Mouse (Mus musculus) induced T-regulatory cell, adult 2 months (primary cell): ENCODE data around the gene Elfn2.
A peak's percentile ranks its signal among the peaks of the same experiment; 100 is the strongest.

Experiments
- DNase-seq: peaks from one replicate; pipeline ENCODE4 v3.0.0-alpha.2; 2012; ENCODE audit warnings: low read depth

Elfn2 gene

GRCm38 (mm10) chr15:78718290-78719250 is at the start of gene Elfn2:
Gene Elfn2, minus strand, starts transcription at chr15:78718771.
- no peak for DNase-seq

- no peak for DNase-seq
Measured at GRCm38 (mm10) chr15:78763704-78764103, 45.1 kb upstream of the Elfn2 start.

GRCm38 (mm10) chr15:78763210-78763609 is 44.6 kb upstream of the Elfn2 start:
- no peak for DNase-seq

DNA sequence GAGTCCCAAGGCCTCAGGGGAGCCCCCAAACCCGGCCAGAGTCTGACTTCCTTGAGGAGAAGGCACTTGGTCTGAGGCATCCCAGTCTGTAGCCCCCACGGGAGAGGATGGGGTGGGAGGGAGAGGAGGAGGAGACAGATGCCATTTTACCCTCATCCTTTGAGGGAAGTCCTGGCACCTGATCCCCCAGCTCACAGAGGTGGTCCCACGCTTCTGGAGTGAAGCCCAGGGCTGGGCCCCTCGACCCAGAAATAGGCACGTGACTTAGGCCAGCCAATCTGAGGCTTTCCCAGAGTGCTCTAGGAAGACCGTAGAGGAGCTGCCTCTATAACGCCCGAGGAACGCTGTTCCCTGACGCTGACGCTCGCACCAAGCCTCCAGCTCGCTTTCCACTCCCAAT is 42.5 kb upstream of the Elfn2 start:
- DNase-seq, result no peak

GRCm38 (mm10) chr15:78758132-78758531 is 39.6 kb upstream of the Elfn2 start:
- DNase-seq, result no peak

DNA sequence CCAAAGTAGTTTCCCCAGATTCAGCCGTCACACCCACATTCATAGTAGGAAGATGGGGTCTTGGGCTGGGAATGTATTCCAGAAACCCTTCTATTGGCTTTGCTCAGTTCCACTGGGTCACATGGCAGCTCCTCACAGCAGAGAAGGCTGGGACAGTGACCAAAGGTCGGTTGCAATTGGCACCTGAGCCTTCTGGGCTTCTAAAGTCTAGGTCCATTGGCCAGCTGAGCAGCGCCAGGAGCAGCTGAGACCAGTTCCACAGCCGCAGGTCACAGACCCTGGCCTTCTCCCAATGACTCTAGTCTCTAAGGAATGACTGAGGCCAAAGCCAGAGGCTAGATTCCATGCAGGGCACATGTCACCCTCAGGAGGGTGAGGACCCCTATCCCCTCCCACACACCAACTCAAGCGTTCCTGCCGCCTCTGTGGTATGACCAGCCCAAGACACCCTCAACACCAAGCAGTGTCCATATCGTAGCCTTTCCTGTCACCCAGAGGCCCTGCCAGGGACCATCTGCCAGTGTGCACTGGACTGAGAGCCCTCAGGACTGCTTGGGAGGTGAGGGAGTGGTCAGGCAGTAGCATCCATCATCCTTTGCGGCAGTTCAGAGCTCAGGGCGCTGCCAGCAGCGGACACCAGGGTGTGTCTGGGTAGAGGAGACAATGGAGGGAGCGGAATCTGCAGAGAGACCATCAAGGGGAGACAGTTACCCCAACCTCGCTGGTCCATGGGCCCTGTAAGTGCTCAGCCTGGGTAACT is 37.6 kb upstream of the Elfn2 start:
- DNase-seq, result no peak

DNA sequence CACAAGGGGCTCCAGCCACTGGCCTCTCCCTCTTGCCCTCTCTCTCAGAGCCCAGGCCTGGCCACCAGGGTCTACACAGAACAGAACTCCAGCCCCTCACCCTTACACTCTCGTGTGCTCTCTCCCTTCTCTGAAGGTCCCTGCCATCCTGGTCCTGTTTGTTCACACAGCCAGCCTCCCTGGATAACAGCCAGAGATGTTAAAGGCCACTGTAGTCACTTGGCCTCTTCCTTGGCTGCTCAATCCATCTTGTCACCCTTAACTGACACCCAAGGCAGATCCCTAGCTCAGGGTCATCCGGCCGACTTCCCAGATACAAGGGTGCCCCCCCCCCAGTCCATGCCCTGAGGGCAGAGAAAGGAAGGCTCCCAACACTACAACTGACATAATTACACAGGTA is 36.7 kb upstream of the Elfn2 start:
- no peak for DNase-seq

DNA sequence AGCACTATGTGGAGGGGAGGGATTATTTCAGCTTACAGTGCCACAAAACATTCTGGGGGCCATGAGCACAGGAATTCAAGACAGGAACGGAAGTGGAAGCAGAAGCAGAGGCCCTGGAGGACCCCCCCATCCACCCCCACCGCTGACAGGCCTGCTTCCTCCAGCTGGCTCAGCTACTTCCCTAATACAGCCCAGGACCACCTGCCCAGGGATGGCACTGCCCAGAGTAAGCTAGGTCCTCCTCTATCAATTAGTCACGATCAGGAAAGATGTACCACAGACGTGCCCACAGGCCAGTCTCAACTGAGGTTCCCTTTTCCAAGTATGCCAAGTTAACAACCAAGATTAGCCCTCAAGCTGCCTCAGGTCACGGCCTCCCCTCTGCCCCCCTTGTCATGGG is 35.6 kb upstream of the Elfn2 start:
- DNase-seq, result no peak

DNA sequence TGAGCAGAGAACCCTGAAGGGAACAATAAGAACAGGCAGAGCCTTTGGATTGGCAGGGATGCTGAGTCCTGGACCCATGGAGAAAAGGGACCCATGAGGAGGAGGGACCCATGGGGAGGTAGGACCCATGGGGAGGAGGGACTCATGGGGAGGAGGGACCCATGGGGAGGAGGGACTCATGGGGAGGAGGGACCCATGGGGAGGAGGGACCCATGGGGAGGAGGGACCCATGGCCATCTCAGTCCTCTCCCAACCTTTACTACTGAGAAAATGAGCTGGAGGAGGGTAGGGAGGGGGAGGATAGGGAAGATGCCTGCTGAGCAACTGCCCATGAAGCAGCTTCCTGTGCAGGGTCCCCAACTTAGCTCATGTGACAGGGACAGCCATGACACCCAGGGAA is 34.4 kb upstream of the Elfn2 start:
- DNase-seq, result no peak

DNA sequence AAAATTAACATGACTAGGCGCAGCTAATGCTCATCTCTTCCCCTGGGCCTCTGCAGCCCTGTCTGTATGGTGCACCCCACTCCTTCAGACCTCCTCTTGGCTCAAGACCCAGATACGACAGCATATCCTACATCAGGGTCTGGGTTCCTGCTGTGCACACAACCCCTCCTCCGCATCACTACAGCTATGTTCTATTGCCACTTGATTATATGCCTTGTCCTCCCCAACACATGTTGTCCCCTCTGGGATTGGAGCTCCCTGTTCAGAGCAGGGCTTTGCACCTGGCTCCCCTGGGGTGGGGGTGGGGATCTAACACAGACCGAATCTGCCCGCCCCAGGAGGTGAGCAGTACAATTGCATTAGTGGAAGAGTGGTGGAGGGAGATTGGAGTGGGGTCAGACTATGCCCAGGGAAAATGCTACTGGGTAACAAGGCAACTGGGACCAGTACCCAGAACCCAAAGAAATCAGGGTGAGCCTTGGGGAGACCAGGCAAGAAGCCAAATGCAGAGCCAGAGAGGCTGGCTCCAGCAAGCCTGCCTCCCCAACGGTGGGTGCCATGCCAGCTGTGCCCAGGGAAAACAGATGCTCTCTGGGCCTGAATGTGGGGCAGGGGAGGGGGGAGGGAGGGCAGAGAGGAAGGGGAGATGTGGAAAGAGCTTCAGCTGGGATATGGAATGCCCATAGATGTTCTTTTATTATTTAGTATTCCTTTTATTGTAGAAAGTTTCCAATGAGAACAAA is 32.2 kb upstream of the Elfn2 start:
- DNase-seq, result no peak

DNA sequence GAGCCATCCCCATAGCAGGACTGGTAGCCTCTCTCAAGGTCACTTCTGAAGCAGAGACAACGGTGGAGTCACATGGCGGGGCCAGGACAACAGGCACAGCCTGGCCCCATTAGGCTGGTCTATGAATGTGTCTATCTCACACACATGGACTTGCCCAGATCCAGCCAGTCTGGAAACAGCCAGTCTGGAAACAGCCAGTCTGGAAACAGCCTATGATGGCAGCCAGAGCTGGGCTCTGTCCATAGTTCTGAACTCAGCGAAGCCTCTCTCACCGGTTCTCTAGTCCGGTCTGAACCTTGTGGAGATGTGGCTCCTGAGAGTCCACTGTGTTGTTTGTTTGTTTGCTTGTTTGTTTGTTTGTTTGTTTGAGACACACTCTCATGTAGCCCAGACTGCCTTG is 31.3 kb upstream of the Elfn2 start:
- no peak for DNase-seq

GRCm38 (mm10) chr15:78744206-78744605 is 25.6 kb upstream of the Elfn2 start:
- peak; percentile 88 for DNase-seq

DNA sequence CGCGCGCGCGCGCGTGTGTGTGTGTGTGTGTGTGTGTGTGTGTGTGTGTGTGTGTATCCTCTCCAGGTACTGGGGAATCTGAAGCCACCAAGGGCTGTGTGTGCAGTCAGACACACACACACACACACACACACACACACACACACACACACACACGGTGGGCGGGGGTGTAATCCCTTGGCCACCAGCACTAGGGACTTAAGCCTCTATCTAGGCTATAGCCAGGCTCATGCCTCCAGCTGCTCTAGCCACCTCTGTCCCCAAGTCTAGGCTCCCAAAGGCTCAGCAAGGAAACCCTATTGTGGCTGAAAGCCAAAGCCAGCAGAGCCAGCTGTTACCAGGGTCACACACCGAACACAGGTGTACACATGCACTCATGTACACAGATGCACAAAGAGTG is 24.3 kb upstream of the Elfn2 start:
- DNase-seq, result no peak

DNA sequence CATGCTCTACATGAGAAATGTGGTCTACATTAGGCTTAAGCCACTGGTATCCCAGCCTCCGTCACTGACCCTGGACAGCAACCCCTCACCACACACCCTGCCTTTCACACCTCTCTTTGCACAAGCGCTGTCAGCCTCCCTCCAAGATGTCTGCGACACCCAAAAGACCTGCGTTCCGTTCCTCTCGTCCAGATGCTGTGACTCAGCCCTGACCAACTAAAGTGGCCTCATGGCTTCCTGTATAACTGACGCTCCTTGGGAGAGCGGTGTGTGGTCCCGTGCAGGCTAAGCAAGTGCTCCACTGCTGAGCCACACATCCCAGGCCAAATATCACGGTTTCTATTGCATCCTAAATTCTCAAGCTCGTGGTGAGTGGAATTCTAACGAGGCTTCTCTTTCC is 22.1 kb upstream of the Elfn2 start:
- DNase-seq, result no peak

DNA sequence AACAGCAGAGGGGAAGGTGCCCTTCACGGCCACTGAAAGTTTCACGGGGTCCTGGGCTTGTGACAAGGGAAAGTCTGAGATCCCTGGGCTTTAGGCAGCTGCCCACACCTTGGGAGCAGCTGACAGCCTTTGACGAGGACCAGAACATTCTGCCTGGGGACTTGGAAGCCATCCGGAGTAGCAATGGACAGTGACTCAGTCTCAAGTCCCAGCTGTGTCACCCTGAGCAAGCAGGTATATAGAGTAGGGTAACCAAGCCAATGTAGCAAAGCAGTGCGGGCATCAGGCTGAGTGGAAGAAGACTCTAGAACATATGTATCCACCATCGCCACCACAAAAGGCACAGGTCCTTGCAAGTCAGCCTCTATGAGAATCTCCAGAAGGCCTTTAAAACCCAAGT is 18.6 kb upstream of the Elfn2 start:
- DNase-seq, result no peak

- no peak for DNase-seq
Measured at GRCm38 (mm10) chr15:78736681-78737100, 18.1 kb upstream of the Elfn2 start.

GRCm38 (mm10) chr15:78736181-78736579 is 17.6 kb upstream of the Elfn2 start:
- DNase-seq, result no peak

GRCm38 (mm10) chr15:78735431-78736180 is 17.0 kb upstream of the Elfn2 start:
- no peak for DNase-seq

DNA sequence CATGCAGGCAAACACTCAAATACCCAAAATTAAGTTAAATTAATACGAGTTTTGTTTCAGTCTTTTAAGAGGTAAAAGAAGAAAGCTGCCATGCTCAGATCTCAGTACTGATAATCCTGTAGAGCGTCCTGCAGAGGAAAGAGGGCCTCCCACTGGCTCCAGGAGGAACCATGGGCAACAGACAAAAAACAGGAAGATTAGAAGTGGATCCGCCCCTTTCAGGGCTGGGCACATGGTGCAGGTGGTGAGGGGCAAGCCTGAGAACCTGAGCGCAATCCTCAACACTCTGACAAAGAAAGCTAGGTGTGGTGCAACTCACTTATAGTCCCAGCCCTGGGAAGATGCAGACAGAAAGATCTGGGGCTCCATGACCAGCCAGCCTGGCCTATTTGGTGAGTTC is 13.3 kb upstream of the Elfn2 start:
- DNase-seq, result no peak

GRCm38 (mm10) chr15:78730315-78731049 is 11.9 kb upstream of the Elfn2 start:
- DNase-seq, result peak; percentile 44

DNA sequence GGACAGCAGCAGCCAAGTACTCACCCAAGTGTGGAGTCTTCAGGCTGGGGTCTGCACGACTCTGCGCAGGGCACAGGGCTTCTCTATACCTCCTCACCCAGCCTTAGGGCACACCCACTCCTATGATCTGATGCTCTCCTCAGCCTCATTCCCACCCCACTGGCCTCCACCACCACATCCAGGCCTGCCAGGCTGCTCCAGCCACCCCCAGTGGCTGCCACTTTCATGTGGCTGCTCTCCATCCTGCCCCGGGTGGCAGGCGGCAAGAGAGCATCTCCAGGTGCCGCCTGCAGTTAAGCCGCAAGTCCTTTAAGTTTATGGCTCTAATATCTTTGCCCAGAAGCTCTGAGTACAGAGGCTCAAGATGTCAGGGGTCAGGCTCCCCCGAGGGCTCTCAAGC is 8.1 kb upstream of the Elfn2 start:
- no peak for DNase-seq
